Mouse (Mus musculus) embryonic fibroblast, embryonic 13.5 days (primary cell): Measurements from ENCODE around the gene Map3k1.

Source experiments
- CTCF ChIP-seq: IDR thresholded peaks from 2 replicates; pipeline ENCODE4 v1.5.1; 2011; ENCODE audit warnings: mild to moderate bottlenecking, control low read depth, low read length, moderate library complexity, borderline replicate concordance; ENCODE audit not compliant: insufficient read depth
- POLR2A ChIP-seq: IDR thresholded peaks from 2 replicates; pipeline ENCODE4 v1.6.1; 2011; ENCODE audit warnings: low read depth, mild to moderate bottlenecking, control low read depth, low read length, moderate library complexity

- TF ChIP-seq POLR2A = no peak
- TF ChIP-seq CTCF = no peak
Measured at GRCm38 (mm10) chr13:111745216-111745615, 63.6 kb downstream of the Map3k1 start.
